Mouse (Mus musculus) liver, embryonic 11.5 days (tissue): ENCODE data around the gene Olfr986. TPM values are rescaled to one million over a fixed set of nuclear protein-coding genes. Genes with fewer than 3 reads are reported as not detected.

ENCODE experiments used
- ATAC-seq: fragments of 200-750 bp; cut with Nextera tagmentation; replicated peaks from 2 replicates; pipeline ENCODE4 v1.8.0; 2017; ENCODE audit warnings: moderate number of reproducible peaks, mild to moderate bottlenecking, moderate TSS enrichment, moderate library complexity; ENCODE audit not compliant: low FRiP score
- DNase-seq: peaks from one replicate; pipeline ENCODE4 v3.0.0-alpha.2; 2017; ENCODE audit warnings: low spot score
- H3K27ac ChIP-seq: fragments of 300-500 bp; sonication (generic); 2 replicates; pipeline ENCODE4 v1.5.1; 2014; ENCODE audit warnings: mild to moderate bottlenecking, low read depth, low read length, control low read depth
- H3K27me3 ChIP-seq: fragments of 300-500 bp; sonication (generic); replicated peaks from 2 replicates; pipeline ENCODE4 v1.6.1; 2014; ENCODE audit warnings: low read length, mixed read lengths; ENCODE audit not compliant: control insufficient read depth, insufficient read depth
- H3K36me3 ChIP-seq: fragments of 300-500 bp; sonication (generic); 2 replicates; pipeline ENCODE4 v1.6.1; 2014; ENCODE audit warnings: mild to moderate bottlenecking, low read length, moderate library complexity, mixed read lengths; ENCODE audit not compliant: control insufficient read depth, insufficient read depth
- H3K4me1 ChIP-seq: fragments of 300-500 bp; sonication (generic); replicated peaks from 2 replicates; pipeline ENCODE4 v1.6.1; 2014; ENCODE audit warnings: low read length, mixed read lengths; ENCODE audit not compliant: control insufficient read depth, insufficient read depth
- H3K4me2 ChIP-seq: fragments of 300-500 bp; sonication (generic); 2 replicates; pipeline ENCODE4 v1.6.1; 2014; ENCODE audit warnings: mild to moderate bottlenecking, control low read depth, moderate library complexity
- H3K4me3 ChIP-seq: fragments of 300-500 bp; sonication (generic); 2 replicates; pipeline ENCODE4 v1.5.1; 2014; ENCODE audit warnings: low read depth, low read length, control low read depth
- H3K9ac ChIP-seq: fragments of 300-500 bp; sonication (generic); 2 replicates; pipeline ENCODE4 v1.6.1; 2014; ENCODE audit warnings: low read depth, low read length, control low read depth
- H3K9me3 ChIP-seq: fragments of 300-500 bp; sonication (generic); 2 replicates; pipeline ENCODE4 v1.6.1; 2016; ENCODE audit warnings: low read length, inconsistent platforms, mixed read lengths; ENCODE audit not compliant: control insufficient read depth
- WGBS: fragments of 180-500 bp; shearing (Covaris S2); extraction: QIAGEN DNeasy Blood & Tissue Kit; methylation state at CpG from one replicate; pipeline ENCODE4 v1.1.7; 2014; 5-methylcytosine and 5-hydroxymethylcytosine counted together
- polyA plus RNA-seq: library from polyadenylated mRNA; unstranded; fragments of >200 nt; fragmentation: Nextera tagmentation; extraction: Ambion mirVana; gene quantifications from 2 replicates; pipeline ENCODE4 v1.2.1, GENCODE M21; 2014

The Olfr986 gene
- polyA plus RNA-seq, 1 experiment from 2014 or later = not detected

GRCm38 (mm10) chr9:40227874-40228789 lies 47.4 kb downstream of the Olfr986 start:
- DNase-seq (no peak), ATAC-seq (no peak; the same call in 1 of the 2 replicates)
- H3K27me3 ChIP-seq = no peaks in the 10 kb centered on the region
- WGBS = 61% methylated on average over 10 of the region's 10 CpGs
- no peak overlapping the region for H3K4me2 ChIP-seq
- no peaks in the 10 kb centered on the region for H3K9me3 ChIP-seq
- H3K9ac ChIP-seq = no peak overlapping the region
- H3K4me1 ChIP-seq = no peaks in the 10 kb centered on the region
- H3K27ac ChIP-seq = no peak overlapping the region
- H3K4me3 ChIP-seq = no peak overlapping the region
- H3K36me3 ChIP-seq = no peaks in the 10 kb centered on the region

- Histone ChIP-seq H3K27me3 (no peaks in the 10 kb centered on the region), H3K4me2 (no peak overlapping the region), H3K9ac (no peak overlapping the region), H3K4me1 (no peaks in the 10 kb centered on the region), H3K36me3 (no peaks in the 10 kb centered on the region), H3K4me3 (no peak overlapping the region), H3K9me3 (no peaks in the 10 kb centered on the region), H3K27ac (no peak overlapping the region)
- DNase-seq (no peak), ATAC-seq (no peak)
- 35% methylated on average over 6 of the region's 6 CpGs for WGBS
Observed at GRCm38 (mm10) chr9:40228804-40229331, 48.1 kb downstream of the Olfr986 start.

- no peaks in the 10 kb centered on the region for H3K27me3 ChIP-seq
- no peaks in the 10 kb centered on the region for H3K9me3 ChIP-seq
- WGBS = 70% methylated on average over 5 of the region's 5 CpGs
- DNase-seq (no peak), ATAC-seq (no peak; the same call in 1 of the 2 replicates)
- no peak overlapping the region for H3K4me3 ChIP-seq
- no peaks in the 10 kb centered on the region for H3K4me1 ChIP-seq
- H3K27ac ChIP-seq = no peak overlapping the region
- no peak overlapping the region for H3K9ac ChIP-seq
- no peaks in the 10 kb centered on the region for H3K36me3 ChIP-seq
- no peak overlapping the region for H3K4me2 ChIP-seq
Observed at GRCm38 (mm10) chr9:40229479-40229878, 48.8 kb downstream of the Olfr986 start.

- Histone ChIP-seq H3K27ac (no peak overlapping the region), H3K4me1 (no peaks in the 10 kb centered on the region), H3K9me3 (no peaks in the 10 kb centered on the region), H3K4me3 (no peak overlapping the region), H3K27me3 (no peaks in the 10 kb centered on the region), H3K9ac (no peak overlapping the region), H3K36me3 (no peaks in the 10 kb centered on the region), H3K4me2 (no peak overlapping the region)
- ATAC-seq = no peak
- WGBS = 75% methylated on average over 3 of the region's 3 CpGs
- DNase-seq = no peak
Observed at GRCm38 (mm10) chr9:40231019-40231418, 50.3 kb downstream of the Olfr986 start.

GRCm38 (mm10) chr9:40234233-40235072 lies 53.7 kb downstream of the Olfr986 start:
- WGBS = 70% methylated on average over 10 of the region's 10 CpGs
- no peak overlapping the region for H3K9ac ChIP-seq
- H3K27me3 ChIP-seq = no peaks in the 10 kb centered on the region
- no peaks in the 10 kb centered on the region for H3K9me3 ChIP-seq
- H3K27ac ChIP-seq = no peak overlapping the region
- no peak for DNase-seq
- ATAC-seq = no peak
- H3K4me2 ChIP-seq = no peak overlapping the region
- no peaks in the 10 kb centered on the region for H3K36me3 ChIP-seq
- H3K4me1 ChIP-seq = no peaks in the 10 kb centered on the region
- no peak overlapping the region for H3K4me3 ChIP-seq

- Histone ChIP-seq H3K4me1 (no peaks in the 10 kb centered on the region), H3K4me3 (no peak overlapping the region), H3K9ac (no peak overlapping the region), H3K9me3 (no peaks in the 10 kb centered on the region), H3K36me3 (no peaks in the 10 kb centered on the region), H3K27ac (no peak overlapping the region), H3K4me2 (no peak overlapping the region), H3K27me3 (peaks cover under 1% of the 10 kb centered on the region)
- 78% methylated on average over 7 of the region's 7 CpGs for WGBS
- DNase-seq (no peak), ATAC-seq (no peak)
Observed at GRCm38 (mm10) chr9:40235220-40235619, 54.5 kb downstream of the Olfr986 start.

Other genes with a start within 250 kb of the Olfr986 start
- gene Olfr974, start 243.4 kb upstream of the Olfr986 start, polyA plus RNA-seq = not detected in 2 replicates
- not detected in 2 replicates for gene Olfr975, start 228.9 kb upstream of the Olfr986 start, polyA plus RNA-seq
- not detected in 2 replicates for gene Olfr976, start 219.8 kb upstream of the Olfr986 start, polyA plus RNA-seq
- gene Olfr978, start 188.8 kb upstream of the Olfr986 start, polyA plus RNA-seq = not detected in 2 replicates
- not detected in 2 replicates for gene Olfr979, start 177.5 kb upstream of the Olfr986 start, polyA plus RNA-seq
- gene Olfr980, start 171.3 kb upstream of the Olfr986 start, polyA plus RNA-seq = not detected in 2 replicates
- gene Olfr981, start 159.5 kb upstream of the Olfr986 start, polyA plus RNA-seq = not detected in 2 replicates
- not detected in 2 replicates for gene Olfr982, start 107.1 kb upstream of the Olfr986 start, polyA plus RNA-seq
- gene Olfr983, start 87.3 kb upstream of the Olfr986 start, polyA plus RNA-seq = not detected in 2 replicates
- not detected in 2 replicates for gene Olfr984, start 66.7 kb upstream of the Olfr986 start, polyA plus RNA-seq
- gene Olfr985, start 50.7 kb upstream of the Olfr986 start, polyA plus RNA-seq = not detected in 2 replicates
- gene Tmem225, start 32.8 kb upstream of the Olfr986 start, polyA plus RNA-seq = not detected in 2 replicates
- gene Zfp202, start 11.4 kb downstream of the Olfr986 start, polyA plus RNA-seq = 3.4 and 4.4 TPM in 2 replicates
- 0.08 and 0.22 TPM in 2 replicates for gene Scn3b, start 88.3 kb downstream of the Olfr986 start, polyA plus RNA-seq